Mouse (Mus musculus) kidney, embryonic 15.5 days (tissue): Measurements from ENCODE around the gene Dazap1. TPM values are rescaled to one million over a fixed set of nuclear protein-coding genes. Genes with fewer than 3 reads are reported as not detected.

Experiments used
- ATAC-seq: fragments of 200-750 bp; cut with Nextera tagmentation; replicated peaks from 2 replicates; pipeline ENCODE4 v1.8.0; 2017; ENCODE audit warnings: moderate TSS enrichment; ENCODE audit not compliant: low FRiP score
- H3K27ac ChIP-seq: fragments of 300-500 bp; sonication (generic); 2 replicates; pipeline ENCODE4 v1.5.1; 2015; ENCODE audit warnings: mild to moderate bottlenecking, inconsistent platforms
- H3K27me3 ChIP-seq: fragments of 300-500 bp; sonication (generic); 2 replicates; pipeline ENCODE4 v1.6.1; 2015; ENCODE audit warnings: inconsistent platforms
- H3K36me3 ChIP-seq: fragments of 300-500 bp; sonication (generic); 2 replicates; pipeline ENCODE4 v1.6.1; 2015; ENCODE audit warnings: inconsistent platforms
- H3K4me1 ChIP-seq: fragments of 300-500 bp; sonication (generic); 2 replicates; pipeline ENCODE4 v1.6.1; 2015; ENCODE audit warnings: inconsistent platforms
- H3K4me2 ChIP-seq: fragments of 300-500 bp; sonication (generic); 2 replicates; pipeline ENCODE4 v1.6.1; 2015; ENCODE audit warnings: moderate library complexity, mild to moderate bottlenecking, inconsistent platforms
- H3K4me3 ChIP-seq: fragments of 300-500 bp; sonication (generic); replicated peaks from 2 replicates; pipeline ENCODE4 v1.5.1; 2015; ENCODE audit warnings: mild to moderate bottlenecking, inconsistent platforms
- H3K9ac ChIP-seq: fragments of 300-500 bp; sonication (generic); 2 replicates; pipeline ENCODE4 v1.6.1; 2015; ENCODE audit warnings: mild to moderate bottlenecking, inconsistent platforms
- H3K9me3 ChIP-seq: fragments of 300-500 bp; sonication (generic); replicated peaks from 2 replicates; pipeline ENCODE4 v1.6.1; 2016; ENCODE audit warnings: inconsistent platforms
- WGBS: fragments of 180-500 bp; shearing (Covaris S2); methylation state at CpG from one replicate; pipeline ENCODE4 v1.1.7; 2015; ENCODE audit warnings: mixed read lengths; 5-methylcytosine and 5-hydroxymethylcytosine counted together
- polyA plus RNA-seq: library from polyadenylated mRNA; unstranded; fragments of >200 nt; fragmentation: Nextera tagmentation; extraction: Ambion mirVana; gene quantifications from 2 replicates; pipeline ENCODE4 v1.2.1, GENCODE M21; 2015

Dazap1 gene
- polyA plus RNA-seq, 1 experiment from 2014 or later = 56.3 TPM

DNA sequence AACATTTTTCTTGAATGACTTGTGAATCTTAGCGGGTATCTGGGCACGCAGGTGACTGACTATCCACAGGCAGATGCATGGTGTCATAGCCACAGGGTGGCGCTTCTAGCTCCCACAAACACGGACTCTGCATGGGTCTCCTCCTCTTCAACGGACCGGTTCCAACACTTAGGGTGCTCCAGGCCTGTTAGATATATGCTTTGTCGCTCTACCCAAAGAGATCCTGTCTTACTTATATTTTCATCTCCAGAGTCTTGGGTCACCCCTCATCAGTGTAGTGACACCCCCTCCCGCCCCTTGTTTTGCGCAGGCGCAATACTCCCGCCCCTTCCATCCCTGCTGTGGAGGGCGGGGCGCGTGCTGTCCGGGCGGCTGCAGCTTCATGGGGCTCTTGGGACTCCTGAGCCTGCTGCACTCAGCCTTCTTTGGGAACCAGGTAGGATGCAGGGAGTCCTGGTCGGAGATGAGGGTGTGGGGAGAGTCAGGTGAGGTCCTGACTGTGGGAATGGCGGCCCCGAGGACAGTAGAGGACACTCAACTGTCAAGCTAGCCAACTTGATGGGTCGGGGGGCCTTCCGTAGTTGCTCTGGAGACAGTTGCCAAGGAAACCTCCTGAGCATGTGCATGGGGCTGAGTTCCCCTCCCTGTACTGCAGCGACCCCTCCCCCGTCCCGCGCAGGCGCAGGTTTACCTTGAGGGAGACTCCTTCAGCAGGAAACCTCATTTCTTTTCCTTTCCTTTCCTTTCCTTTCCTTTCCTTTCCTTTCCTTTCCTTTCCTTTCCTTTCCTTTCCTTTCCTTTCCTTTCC, 34.5 kb downstream of the Dazap1 start, which contains the start of gene Apc2:
Gene Apc2 (plus strand): TSS at position 360 of the 808 bp plus-strand sequence.
- 2% methylated on average over 26 of the region's 26 CpGs for WGBS
- ATAC-seq = peak; percentile 55
- H3K9ac ChIP-seq = peak within 1 kb of the TSS; percentile 49
- peaks cover 44% of the 10 kb centered on the region for H3K27me3 ChIP-seq
- peaks cover 20% of the 10 kb centered on the region for H3K36me3 ChIP-seq
- peak within 1 kb of the TSS; percentile 68 for H3K27ac ChIP-seq
- H3K4me3 ChIP-seq = peak within 1 kb of the TSS; percentile 45
- no peaks in the 10 kb centered on the region for H3K9me3 ChIP-seq
- H3K4me2 ChIP-seq = peak within 1 kb of the TSS; percentile 76
- peaks cover 52% of the 10 kb centered on the region for H3K4me1 ChIP-seq

DNA sequence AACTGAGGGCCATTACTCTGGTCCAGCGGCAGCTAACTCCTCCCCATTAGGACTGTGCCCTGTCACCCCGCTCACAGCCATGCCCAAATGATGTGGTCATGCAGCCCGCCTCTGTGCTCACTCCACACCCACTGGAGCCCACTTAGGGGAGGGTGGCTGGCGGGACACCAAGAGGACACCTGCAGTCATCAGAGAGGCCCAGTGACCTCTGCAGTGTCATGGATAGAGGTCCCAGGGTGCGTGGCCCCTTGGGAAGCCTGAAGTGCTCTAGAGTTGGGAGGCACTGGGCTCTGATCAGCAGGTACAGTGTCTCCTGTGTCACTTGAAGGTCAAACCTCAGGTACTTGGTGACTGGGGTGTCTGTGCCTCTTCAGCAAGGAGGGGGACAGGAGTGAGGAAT, 35.5 kb downstream of the Dazap1 start:
- Histone ChIP-seq H3K27me3 (peaks cover 54% of the 10 kb centered on the region), H3K36me3 (peaks cover 20% of the 10 kb centered on the region), H3K9ac (no peak overlapping the region), H3K4me3 (no peak overlapping the region), H3K4me2 (peak overlapping the region; percentile 76; the same call in 1 of the 2 replicates), H3K4me1 (peaks cover 53% of the 10 kb centered on the region), H3K27ac (no peak overlapping the region), H3K9me3 (no peaks in the 10 kb centered on the region)
- WGBS = 77% methylated on average over 5 of the region's 5 CpGs
- ATAC-seq = no peak

DNA sequence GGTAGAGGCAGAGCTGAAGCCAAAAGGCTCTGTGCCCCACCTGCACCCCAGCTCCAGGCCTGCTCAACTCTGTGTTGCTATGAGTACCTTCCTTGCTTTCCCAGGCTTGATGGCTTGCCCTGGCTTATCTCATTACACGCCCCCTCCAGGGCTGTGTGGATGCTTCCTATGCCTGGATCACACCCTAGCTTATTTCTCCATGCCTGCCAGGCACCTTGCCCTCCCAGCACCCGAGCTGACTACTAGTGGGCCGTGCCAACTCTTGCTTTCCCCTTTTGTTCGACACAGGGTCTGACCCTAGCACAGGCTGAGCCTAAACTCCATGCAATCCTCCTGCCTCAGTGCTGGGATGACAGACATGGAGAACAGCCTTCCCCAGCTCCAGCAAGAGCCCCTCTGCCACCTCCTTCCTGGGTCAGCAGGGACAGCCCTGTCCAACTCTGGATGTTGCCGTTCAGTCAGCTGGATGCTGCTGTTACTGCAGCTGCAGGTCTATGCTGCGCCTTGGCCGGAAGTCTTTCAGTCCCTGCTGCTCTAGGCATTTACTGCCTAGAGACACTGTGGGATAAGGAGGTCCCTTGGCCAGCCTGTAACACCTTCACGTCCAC, 36.3 kb downstream of the Dazap1 start:
- no peak overlapping the region for H3K4me2 ChIP-seq
- H3K4me3 ChIP-seq = no peak overlapping the region
- no peaks in the 10 kb centered on the region for H3K9me3 ChIP-seq
- H3K27me3 ChIP-seq = peaks cover 62% of the 10 kb centered on the region
- no peak overlapping the region for H3K9ac ChIP-seq
- peaks cover 58% of the 10 kb centered on the region for H3K4me1 ChIP-seq
- ATAC-seq = no peak
- WGBS = 64% methylated on average over 8 of the region's 8 CpGs
- H3K27ac ChIP-seq = no peak overlapping the region
- H3K36me3 ChIP-seq = peaks cover 20% of the 10 kb centered on the region

DNA sequence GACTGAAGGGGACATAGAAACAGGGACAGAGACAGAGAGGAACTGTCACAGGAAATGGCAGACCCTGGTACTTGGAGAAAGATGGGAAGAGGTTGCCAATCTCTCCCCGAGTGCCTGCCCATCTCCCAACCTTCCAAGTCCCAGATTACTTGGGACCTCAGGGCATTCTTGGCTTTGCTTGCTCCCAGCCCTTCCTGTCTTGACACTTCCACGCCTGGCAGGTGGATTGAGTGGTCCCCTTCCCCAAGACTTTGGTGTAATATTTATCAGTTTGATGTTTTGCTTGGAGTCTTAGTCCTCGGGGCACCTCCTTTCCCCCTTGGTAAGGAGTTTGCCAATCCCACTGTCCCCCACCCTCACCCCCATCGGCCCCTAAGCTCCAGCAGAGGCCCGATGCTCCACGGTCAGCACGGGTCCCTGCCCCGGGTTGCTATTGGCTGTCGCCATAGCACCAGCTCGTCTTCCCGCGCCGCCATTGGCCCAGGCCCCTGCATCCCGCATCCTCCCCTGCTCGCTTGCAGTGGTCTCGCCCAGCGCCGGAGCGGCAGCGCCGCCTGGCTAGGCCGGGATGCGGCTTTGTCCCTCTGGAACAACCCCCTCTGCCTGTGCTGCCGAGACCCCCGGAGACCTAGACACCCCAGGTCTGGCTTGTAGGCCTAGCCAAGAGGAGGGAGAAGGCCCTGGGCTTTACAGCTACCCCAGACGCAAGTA, 37.4 kb downstream of the Dazap1 start:
- H3K9me3 ChIP-seq = no peaks in the 10 kb centered on the region
- WGBS = 4% methylated on average over 26 of the region's 26 CpGs
- H3K9ac ChIP-seq = no peak overlapping the region
- peak overlapping the region; percentile 39 for H3K4me2 ChIP-seq
- peaks cover 53% of the 10 kb centered on the region for H3K4me1 ChIP-seq
- H3K27ac ChIP-seq = no peak overlapping the region
- peak overlapping the region; percentile 18 for H3K4me3 ChIP-seq
- peaks cover 71% of the 10 kb centered on the region for H3K27me3 ChIP-seq
- H3K36me3 ChIP-seq = peaks cover 14% of the 10 kb centered on the region
- no peak for ATAC-seq

DNA sequence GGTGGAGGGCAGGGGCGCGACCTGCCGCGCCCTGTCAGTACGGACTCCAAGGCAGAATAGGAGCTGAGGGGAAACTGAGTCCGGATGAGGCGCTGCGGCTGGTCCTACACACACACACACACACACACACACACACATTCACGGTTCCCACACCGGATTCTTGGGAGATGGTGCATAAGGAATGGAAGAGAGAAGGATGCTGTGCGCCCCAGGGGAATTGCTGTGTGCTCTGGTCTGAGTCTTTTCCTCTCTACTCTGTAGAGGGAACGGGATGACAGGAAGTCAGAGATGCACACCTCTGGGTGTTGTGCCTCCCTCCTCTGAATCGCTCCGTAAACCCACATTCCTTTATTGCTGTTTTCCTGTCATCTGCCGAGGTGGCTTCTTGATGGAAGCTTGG, 38.0 kb downstream of the Dazap1 start:
- Histone ChIP-seq H3K4me2 (peak overlapping the region; percentile 39), H3K9ac (no peak overlapping the region), H3K4me1 (peaks cover 47% of the 10 kb centered on the region), H3K27me3 (peaks cover 77% of the 10 kb centered on the region), H3K9me3 (no peaks in the 10 kb centered on the region), H3K4me3 (peak overlapping the region; percentile 18), H3K36me3 (peaks cover 8% of the 10 kb centered on the region), H3K27ac (no peak overlapping the region)
- no peak for ATAC-seq
- WGBS = 7% methylated on average over 15 of the region's 15 CpGs

DNA sequence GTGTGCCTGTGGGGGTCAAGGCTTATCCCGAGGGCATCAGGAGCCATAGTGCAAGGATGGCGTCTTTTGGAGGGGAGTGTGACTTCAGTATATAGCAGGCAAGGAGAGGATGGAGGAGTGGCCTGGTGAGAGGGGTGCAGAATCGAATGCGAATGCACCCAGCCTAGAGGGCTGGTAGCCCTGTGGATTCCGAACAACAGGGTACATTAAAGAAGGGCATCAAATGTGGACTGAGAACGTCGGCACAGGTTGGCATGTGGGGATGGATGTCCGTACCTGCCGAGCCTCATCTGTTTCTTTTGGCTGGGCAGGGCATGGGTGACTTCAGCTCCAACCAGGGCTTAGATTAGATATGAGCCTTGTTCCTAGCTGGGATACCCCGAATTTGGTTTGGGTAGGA, 38.5 kb downstream of the Dazap1 start:
- H3K4me3 ChIP-seq = no peak overlapping the region

DNA sequence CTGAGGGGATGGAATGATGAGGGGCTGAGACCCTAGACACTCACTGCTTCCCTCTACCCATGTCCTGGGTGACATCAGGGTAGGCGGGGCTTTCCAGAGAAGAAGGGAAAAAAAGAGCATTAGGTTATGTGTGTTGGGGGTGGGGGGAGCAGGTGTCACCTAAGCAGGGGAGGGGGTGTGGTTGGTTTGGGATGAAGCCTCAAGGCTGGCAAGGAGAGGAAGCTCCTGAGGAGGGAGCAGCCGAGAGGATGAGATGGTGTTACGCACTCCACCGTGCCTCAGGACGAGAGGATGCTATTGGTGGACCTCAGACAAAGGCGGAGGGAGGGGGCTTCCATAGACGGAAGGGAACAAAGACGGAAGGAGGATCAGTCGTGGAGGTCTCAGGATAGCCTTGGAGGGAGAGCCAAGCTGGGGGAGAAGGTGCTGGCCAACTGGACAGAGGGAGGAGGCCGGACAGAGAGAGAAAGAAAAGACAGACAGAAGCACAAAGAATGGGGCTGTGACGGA, 39.4 kb downstream of the Dazap1 start:
- ATAC-seq = no peak
- Histone ChIP-seq H3K27ac (no peak overlapping the region), H3K4me1 (peaks cover 38% of the 10 kb centered on the region), H3K4me3 (no peak overlapping the region), H3K9ac (no peak overlapping the region), H3K27me3 (peaks cover 91% of the 10 kb centered on the region), H3K4me2 (no peak overlapping the region), H3K9me3 (no peaks in the 10 kb centered on the region), H3K36me3 (no peaks in the 10 kb centered on the region)
- WGBS = 26% methylated on average over 11 of the region's 11 CpGs

More for the DNA sequence above, 38.5 kb downstream of the Dazap1 start:
- Histone ChIP-seq H3K27ac (no peak overlapping the region), H3K4me2 (no peak overlapping the region), H3K9me3 (no peaks in the 10 kb centered on the region), H3K27me3 (peaks cover 82% of the 10 kb centered on the region), H3K36me3 (peaks cover 3% of the 10 kb centered on the region), H3K4me1 (peaks cover 44% of the 10 kb centered on the region), H3K9ac (no peak overlapping the region)
- 52% methylated on average over 10 of the region's 10 CpGs for WGBS
- ATAC-seq = no peak

DNA sequence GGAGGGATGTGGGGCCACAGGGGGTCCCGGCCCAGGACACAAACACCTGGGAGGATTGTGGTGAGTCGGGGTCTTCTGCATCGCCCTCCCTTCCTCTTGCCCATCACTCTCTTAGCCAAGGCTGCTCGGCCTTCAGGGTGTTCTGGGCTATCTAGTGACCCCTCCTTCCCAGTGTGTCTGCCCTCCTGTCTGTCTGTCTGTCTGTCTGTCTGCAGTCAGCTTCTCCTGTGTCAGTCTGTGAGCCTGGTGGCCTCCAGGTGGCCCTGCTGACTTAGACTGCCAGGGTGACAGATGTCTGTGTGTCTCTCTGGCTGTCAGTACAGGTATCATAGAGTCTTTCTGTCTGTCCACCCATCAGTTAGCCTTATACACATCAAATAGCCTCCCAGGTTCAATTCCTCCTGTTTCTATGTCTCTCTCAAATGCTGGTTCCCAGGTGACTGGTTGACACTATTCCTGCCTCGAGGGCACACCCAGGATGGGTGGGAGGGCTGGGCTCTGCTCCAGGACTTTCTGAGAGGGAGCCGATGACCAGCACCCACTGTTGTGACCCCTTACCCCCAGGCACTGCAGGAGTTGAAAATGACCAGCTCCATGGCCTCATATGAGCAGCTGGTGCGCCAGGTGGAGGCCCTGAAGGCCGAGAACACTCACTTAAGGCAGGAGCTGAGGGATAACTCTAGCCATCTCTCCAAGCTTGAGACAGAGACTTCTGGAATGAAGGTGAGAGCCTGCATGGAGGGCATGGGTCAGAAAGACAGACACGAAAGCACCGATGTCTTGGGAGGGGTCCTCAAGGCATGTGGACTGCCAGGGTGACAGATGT, 40.2 kb downstream of the Dazap1 start:
- no peaks in the 10 kb centered on the region for H3K36me3 ChIP-seq
- 80% methylated on average over 10 of the region's 10 CpGs for WGBS
- no peak overlapping the region for H3K4me2 ChIP-seq
- no peak overlapping the region for H3K4me3 ChIP-seq
- ATAC-seq = no peak
- no peak overlapping the region for H3K9ac ChIP-seq
- no peaks in the 10 kb centered on the region for H3K9me3 ChIP-seq
- peaks cover 31% of the 10 kb centered on the region for H3K4me1 ChIP-seq
- no peak overlapping the region for H3K27ac ChIP-seq
- peaks cover 98% of the 10 kb centered on the region for H3K27me3 ChIP-seq

DNA sequence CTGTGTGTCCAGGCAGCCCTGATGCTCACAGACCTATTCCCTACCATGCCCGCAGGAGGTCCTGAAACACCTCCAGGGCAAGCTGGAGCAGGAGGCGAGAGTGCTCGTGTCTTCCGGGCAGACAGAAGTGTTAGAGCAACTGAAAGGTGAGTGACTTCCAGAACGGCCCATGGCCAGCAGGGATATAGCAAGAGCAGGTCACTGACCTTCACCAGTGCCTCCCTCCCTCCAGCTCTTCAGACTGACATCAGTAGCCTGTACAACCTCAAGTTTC, 40.7 kb downstream of the Dazap1 start:
- Histone ChIP-seq H3K4me2 (peak overlapping the region; percentile 26), H3K27me3 (peaks cover 98% of the 10 kb centered on the region), H3K4me3 (0 out of 2 replicates have a peak overlapping the region, but pooled peaks have one; percentile 4), H3K9ac (no peak overlapping the region), H3K27ac (no peak overlapping the region), H3K36me3 (no peaks in the 10 kb centered on the region), H3K9me3 (no peaks in the 10 kb centered on the region), H3K4me1 (peaks cover 26% of the 10 kb centered on the region)
- no peak for ATAC-seq
- 57% methylated on average over 5 of the region's 5 CpGs for WGBS

DNA sequence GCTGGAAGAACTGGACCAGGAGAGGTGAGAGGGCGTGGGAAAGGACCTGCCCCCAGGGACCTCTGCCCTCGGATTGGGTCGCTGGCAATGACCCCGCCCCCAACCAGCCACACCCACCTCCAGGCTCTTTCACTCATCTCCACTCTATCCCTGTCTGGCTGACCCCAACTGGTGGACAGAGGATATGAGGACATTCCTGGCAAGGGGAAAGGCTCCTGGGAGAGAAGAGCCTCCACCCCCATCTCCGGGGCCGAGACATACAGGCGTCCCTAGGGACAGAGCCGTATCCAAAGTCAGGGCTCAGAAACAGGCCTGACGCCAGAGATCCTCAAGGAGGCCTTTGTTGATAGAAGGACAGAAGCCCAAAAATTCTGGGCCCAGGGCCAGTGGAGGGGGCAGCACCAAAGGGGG, 41.2 kb downstream of the Dazap1 start:
- 12% methylated on average over 9 of the region's 9 CpGs for WGBS
- 0 out of 2 replicates have a peak overlapping the region, but pooled peaks have one; percentile 4 for H3K4me3 ChIP-seq
- peaks cover 26% of the 10 kb centered on the region for H3K4me1 ChIP-seq
- ATAC-seq = peak; percentile 53
- H3K27me3 ChIP-seq = peaks cover 98% of the 10 kb centered on the region
- H3K9me3 ChIP-seq = no peaks in the 10 kb centered on the region
- H3K27ac ChIP-seq = no peak overlapping the region
- H3K9ac ChIP-seq = 0 out of 2 replicates have a peak overlapping the region, but pooled peaks have one; percentile 17
- H3K4me2 ChIP-seq = peak overlapping the region; percentile 26
- H3K36me3 ChIP-seq = no peaks in the 10 kb centered on the region

DNA sequence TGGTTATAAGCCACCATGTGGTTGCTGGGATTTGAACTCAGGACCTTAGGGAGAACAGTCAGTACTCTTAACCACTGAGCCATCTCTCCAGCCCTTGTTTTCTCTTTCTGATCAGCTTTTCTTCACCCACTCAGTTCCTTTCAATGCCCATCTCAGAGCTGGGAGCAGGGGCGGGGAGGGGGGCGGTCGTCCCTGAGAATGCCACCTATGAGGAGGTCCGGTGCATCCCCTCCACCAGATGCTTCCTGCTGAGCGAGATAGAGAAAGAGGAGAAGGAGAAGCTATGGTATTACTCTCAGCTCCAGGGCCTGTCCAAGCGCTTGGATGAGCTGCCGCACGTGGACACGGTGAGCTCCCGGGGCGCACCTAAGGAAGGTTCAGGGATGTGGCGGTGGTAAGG, 43.2 kb downstream of the Dazap1 start:
- Histone ChIP-seq H3K4me1 (peaks cover 18% of the 10 kb centered on the region), H3K4me2 (peak overlapping the region; percentile 56), H3K9ac (no peak overlapping the region), H3K36me3 (no peaks in the 10 kb centered on the region), H3K27me3 (peaks cover 83% of the 10 kb centered on the region), H3K4me3 (peak overlapping the region; percentile 34), H3K27ac (no peak overlapping the region), H3K9me3 (no peaks in the 10 kb centered on the region)
- WGBS = 22% methylated on average over 12 of the region's 12 CpGs
- no peak for ATAC-seq
